Mouse (Mus musculus) right cerebral cortex, postnatal 25 days (tissue): ENCODE results near the gene Alkal2.

Experiments
- DNase-seq: peaks from one replicate; pipeline ENCODE4 v3.0.0; 2022

The Alkal2 gene

GRCm38 (mm10) chr12:30928182-30928581, 44.1 kb downstream of the Alkal2 start:
- DNase-seq = no peak

- no peak for DNase-seq
Measured at GRCm38 (mm10) chr12:30933299-30933698, 49.2 kb downstream of the Alkal2 start.

- no peak for DNase-seq
Measured at GRCm38 (mm10) chr12:30936899-30937298, 52.8 kb downstream of the Alkal2 start.
